ENCODE assay signal across 9 mouse cellular contexts in the genomic region with DNA sequence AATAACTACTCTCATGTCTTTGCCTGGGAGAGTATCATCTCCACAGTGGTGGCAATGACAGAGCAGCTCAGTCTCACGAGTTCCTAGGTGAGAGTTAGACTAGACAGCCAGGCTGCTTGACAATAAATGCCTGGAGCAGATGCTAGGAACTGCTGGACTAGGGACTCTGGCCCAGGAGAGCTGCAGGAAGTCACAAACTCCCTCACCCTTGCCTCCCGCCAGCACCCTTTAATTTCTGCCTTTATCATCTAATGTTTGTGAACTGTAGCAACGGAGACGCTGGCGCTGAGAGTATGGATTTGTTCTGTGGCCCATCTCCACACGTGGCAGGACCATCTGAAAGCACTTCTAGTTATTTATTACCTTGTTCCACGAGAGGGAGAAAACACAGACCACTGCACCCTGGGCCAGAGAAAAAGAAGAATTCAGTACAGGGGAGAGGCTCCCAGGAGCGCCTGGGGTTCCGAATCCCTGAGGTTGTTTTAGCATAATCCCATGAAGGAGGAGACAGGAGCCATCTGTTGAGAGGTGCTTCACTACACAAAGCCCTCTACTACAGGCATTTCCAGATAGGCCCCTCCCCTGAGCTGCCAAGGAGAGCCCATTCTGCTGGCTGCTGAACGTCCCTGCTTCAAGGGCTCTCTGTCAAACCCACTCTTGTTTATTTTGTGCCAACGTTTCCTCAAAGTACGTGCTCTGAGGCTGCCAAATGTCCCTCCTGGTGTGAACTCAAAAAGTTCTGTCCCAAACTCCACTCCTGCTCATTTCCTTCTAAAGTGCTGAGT.
A peak's percentile ranks its signal among the peaks of the same experiment; 100 is the strongest.
DNase-seq lines count a peak whose midpoint lies in the region; ATAC-seq and TF ChIP-seq lines count a peak whose summit lies in the region.
"Had no signal": no experiment of that assay in that cellular context is flagged by ENCODE, and none has a peak within 500 bp of the region (broad histone marks: within the 10 kb centered on the region; RNA-seq: fewer than 3 reads in every experiment).

No protein-coding gene starts in this region.

- no peaks in the 10 kb centered on the region for H3K9me3 ChIP-seq in forebrain, embryonic 15.5 days
- no peaks in the 10 kb centered on the region for H3K9me3 ChIP-seq in hindbrain, postnatal 0 days (ENCODE audit: low read length)
- no peaks in the 10 kb centered on the region for H3K9me3 ChIP-seq in liver, embryonic 15.5 days (replicated peaks)
- no peaks in the 10 kb centered on the region for H3K9me3 ChIP-seq in neural tube, embryonic 14.5 days (ENCODE audit: control insufficient read depth, low read length)

- no peaks in the 10 kb centered on the region for H3K27me3 ChIP-seq in forebrain, embryonic 15.5 days
- H3K27me3 ChIP-seq in hindbrain, postnatal 0 days (ENCODE audit: insufficient read depth, low read length) = no peaks in the 10 kb centered on the region
- no peaks in the 10 kb centered on the region for H3K27me3 ChIP-seq in liver, embryonic 15.5 days
- H3K27me3 ChIP-seq in neural tube, embryonic 14.5 days (ENCODE audit: control insufficient read depth, insufficient read depth, low read length) = no peaks in the 10 kb centered on the region

- ATAC-seq in forebrain, embryonic 15.5 days (replicated peaks) = peak; percentile 75
- no peak for ATAC-seq in hindbrain, postnatal 0 days
- ATAC-seq in liver, embryonic 15.5 days (ENCODE audit: insufficient read depth) = peak; percentile 32; the same call in 1 of the 2 replicates
- peak; percentile 61; the same call in 1 of the 2 replicates for ATAC-seq in neural tube, embryonic 14.5 days (ENCODE audit: low read depth)

- TF ChIP-seq CTCF in hindbrain, postnatal 0 days (IDR thresholded peaks at IDR 0.05; ENCODE audit: low read depth) = no peak

- H3K4me3 ChIP-seq in forebrain, embryonic 15.5 days = no peak overlapping the region
- H3K4me3 ChIP-seq in hindbrain, postnatal 0 days (ENCODE audit: low read length) = no peak overlapping the region
- H3K4me3 ChIP-seq in liver, embryonic 15.5 days (replicated peaks) = no peak overlapping the region
- H3K4me3 ChIP-seq in neural tube, embryonic 14.5 days (ENCODE audit: low read depth, low read length) = no peak overlapping the region
- H3K4me3 ChIP-seq: erythroblast, embryonic 14.5 days had no signal

- peaks cover 46% of the 10 kb centered on the region for H3K4me1 ChIP-seq in forebrain, embryonic 15.5 days
- H3K4me1 ChIP-seq in hindbrain, postnatal 0 days (ENCODE audit: insufficient read depth, low read length) = peaks cover 14% of the 10 kb centered on the region; the same call in 1 of the 2 replicates
- peaks cover 19% of the 10 kb centered on the region for H3K4me1 ChIP-seq in liver, embryonic 15.5 days (replicated peaks)
- H3K4me1 ChIP-seq in neural tube, embryonic 14.5 days (ENCODE audit: control insufficient read depth, insufficient read depth, low read length) = peaks cover 20% of the 10 kb centered on the region

- 13% methylated on average over 12 of the region's 12 CpGs for WGBS in forebrain, embryonic 15.5 days
- 21% methylated on average over 12 of the region's 12 CpGs for WGBS in hindbrain, postnatal 0 days
- 37% methylated on average over 12 of the region's 12 CpGs for WGBS in liver, embryonic 15.5 days (ENCODE audit: insufficient replicate concordance)
- WGBS in neural tube, embryonic 14.5 days = 12% methylated on average over 12 of the region's 12 CpGs

- DNase-seq in adrenal gland, postnatal 14 days = peak; percentile 46
- DNase-seq in adrenal gland, postnatal 4 days (ENCODE audit: low spot score in 2 of 2) = no peak
- peak; percentile 38 for DNase-seq in hindbrain, postnatal 0 days (ENCODE audit: low spot score)
- DNase-seq in cerebellum, adult 8-10 months = no peak
- no peak for DNase-seq in left cerebral cortex, adult 8-10 months (ENCODE audit: low spot score in 2 of 2)

- H3K36me3 ChIP-seq in forebrain, embryonic 15.5 days = no peaks in the 10 kb centered on the region
- H3K36me3 ChIP-seq in hindbrain, postnatal 0 days (ENCODE audit: insufficient read depth, low read length) = no peaks in the 10 kb centered on the region
- H3K36me3 ChIP-seq in liver, embryonic 15.5 days (replicated peaks) = no peaks in the 10 kb centered on the region
- H3K36me3 ChIP-seq in neural tube, embryonic 14.5 days (ENCODE audit: control insufficient read depth, insufficient read depth, low read length) = no peaks in the 10 kb centered on the region

- peak overlapping the region; percentile 80 for H3K27ac ChIP-seq in forebrain, embryonic 15.5 days (replicated peaks)
- peak overlapping the region; percentile 78 for H3K27ac ChIP-seq in hindbrain, postnatal 0 days
- H3K27ac ChIP-seq in liver, embryonic 15.5 days (replicated peaks) = peak overlapping the region; percentile 62
- H3K27ac ChIP-seq in neural tube, embryonic 14.5 days (ENCODE audit: low read depth, low read length) = peak overlapping the region; percentile 63

- 0 out of 2 replicates have a peak overlapping the region, but pooled peaks have one; percentile 0 for H3K9ac ChIP-seq in forebrain, embryonic 15.5 days (replicated peaks)
- no peak overlapping the region for H3K9ac ChIP-seq in hindbrain, postnatal 0 days (replicated peaks; ENCODE audit: low read length)
- no peak overlapping the region for H3K9ac ChIP-seq in liver, embryonic 15.5 days
- H3K9ac ChIP-seq in neural tube, embryonic 14.5 days (replicated peaks; ENCODE audit: low read depth, low read length) = no peak overlapping the region

- H3K4me2 ChIP-seq in forebrain, embryonic 15.5 days (replicated peaks) = no peak overlapping the region
- H3K4me2 ChIP-seq in hindbrain, postnatal 0 days (ENCODE audit: low read depth, low read length) = 0 out of 2 replicates have a peak overlapping the region, but pooled peaks have one; percentile 3
- H3K4me2 ChIP-seq in liver, embryonic 15.5 days = no peak overlapping the region
- H3K4me2 ChIP-seq in neural tube, embryonic 14.5 days (ENCODE audit: low read depth, low read length) = peak overlapping the region; percentile 5; the same call in 1 of the 2 replicates

Comparison
In these comparisons a context has a peak if more than half of its experiments do, and no peak if none do; other contexts are left out.
1. DNase-seq: peak in adrenal gland, postnatal 14 days (single experiment) and hindbrain, postnatal 0 days (single experiment); none in adrenal gland, postnatal 4 days (0 of 2), cerebellum, adult 8-10 months (single experiment) and left cerebral cortex, adult 8-10 months (0 of 2).
2. H3K4me2 ChIP-seq: peak in hindbrain, postnatal 0 days (single experiment) and neural tube, embryonic 14.5 days (single experiment); none in forebrain, embryonic 15.5 days (single experiment) and liver, embryonic 15.5 days (single experiment).
3. Peak in every context shown above with its lines, with median percentiles within 50 percentile points of each other: H3K27ac ChIP-seq.